ENCODE assay signal across 37 mouse cellular contexts in the genomic region with DNA sequence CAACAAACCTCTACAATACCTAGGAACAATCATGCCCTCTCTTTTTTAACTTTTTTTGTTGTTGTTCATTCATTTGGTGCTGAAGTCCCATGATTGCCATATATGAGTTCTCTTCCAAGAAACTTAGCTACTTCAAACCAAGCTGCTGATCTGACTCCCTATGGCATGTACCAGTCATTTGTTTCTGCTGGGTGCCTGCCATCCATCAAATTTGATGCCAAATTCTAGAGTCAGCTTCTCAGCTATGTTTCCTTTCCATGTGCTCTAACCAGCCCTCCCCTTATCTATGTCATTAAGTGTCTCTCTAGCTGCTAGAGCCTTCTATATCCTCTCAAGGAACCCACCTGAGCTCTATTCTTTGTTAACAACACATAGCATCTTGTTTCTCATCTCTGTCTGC. TPM values are rescaled to one million over a fixed set of nuclear protein-coding genes. Genes with fewer than 3 reads are reported as not detected.
"Had no signal": no experiment of that assay in that cellular context is flagged by ENCODE, and none has a peak within 500 bp of the region (broad histone marks: within the 10 kb centered on the region; RNA-seq: fewer than 3 reads in every experiment).

No protein-coding gene starts in this region.

- H3K4me3 ChIP-seq: limb, embryonic 10.5 days; limb, embryonic 12.5 days; limb, embryonic 13.5 days; limb, embryonic 15.5 days; liver, embryonic 12.5 days; liver, embryonic 13.5 days; liver, embryonic 15.5 days; lung, embryonic 15.5 days; megakaryocyte, embryonic 14.5 days; midbrain, embryonic 10.5 days; midbrain, embryonic 12.5 days; midbrain, embryonic 13.5 days; midbrain, embryonic 15.5 days; myocyte; neural tube, embryonic 12.5 days had no signal

- DNase-seq: left cerebral cortex, postnatal 4 days; liver; liver, embryonic 13.5 days; liver, postnatal 0 days; lung, adult 18-20 months; lung, adult 2 months; lung, embryonic 14.5 days; lung, postnatal 10 days; lung, postnatal 14 days; lung, postnatal 36 days; lung, postnatal 4 days; midbrain, embryonic 14.5 days had no signal

- H3K27ac ChIP-seq: limb, embryonic 10.5 days; limb, embryonic 12.5 days; limb, embryonic 13.5 days; limb, embryonic 15.5 days; liver, embryonic 12.5 days; liver, embryonic 13.5 days; liver, embryonic 14.5 days; liver, embryonic 15.5 days; lung, embryonic 15.5 days; macrophage; midbrain, embryonic 10.5 days; midbrain, embryonic 12.5 days; midbrain, embryonic 13.5 days; midbrain, embryonic 15.5 days; neural tube, embryonic 12.5 days had no signal

RNA-seq across cellular contexts. Expression of a gene that starts 39.8 kb away (rescaled TPM):
- total RNA-seq: left cerebral cortex, postnatal 10 days; left cerebral cortex, postnatal 14 days; left cerebral cortex, postnatal 25 days; left cerebral cortex, postnatal 36 days; left cerebral cortex, postnatal 4 days; megakaryocyte progenitor cell, adult 5-6 weeks; megakaryocyte, adult 5-6 weeks; megakaryocyte-erythroid progenitor cell, adult 5-6 weeks; midbrain, postnatal 0 days; monocyte, adult 5-6 weeks had no signal
